Mouse (Mus musculus) intestine, embryonic 16.5 days (tissue): Measurements from ENCODE around the gene Olfr465-ps1. TPM values are rescaled to one million over a fixed set of nuclear protein-coding genes. Genes with fewer than 3 reads are reported as not detected.

Experiments
- ATAC-seq: fragments of 200-750 bp; cut with Nextera tagmentation; 2 replicates; pipeline ENCODE4 v1.8.0; 2017; ENCODE audit warnings: moderate TSS enrichment, moderate library complexity
- H3K27ac ChIP-seq: fragments of 300-500 bp; sonication (generic); 2 replicates; pipeline ENCODE4 v1.5.1; 2014; ENCODE audit warnings: mild to moderate bottlenecking, low read length
- H3K27me3 ChIP-seq: fragments of 300-500 bp; sonication (generic); replicated peaks from 2 replicates; pipeline ENCODE4 v1.6.1; 2014; ENCODE audit warnings: low read length, control low read depth, mixed read lengths; ENCODE audit not compliant: control insufficient read depth, insufficient read depth
- H3K36me3 ChIP-seq: fragments of 300-500 bp; sonication (generic); 2 replicates; pipeline ENCODE4 v1.6.1; 2014; ENCODE audit warnings: low read length, control low read depth; ENCODE audit not compliant: control insufficient read depth, insufficient read depth
- H3K4me1 ChIP-seq: fragments of 300-500 bp; sonication (generic); 2 replicates; pipeline ENCODE4 v1.6.1; 2014; ENCODE audit warnings: low read length, control low read depth, mixed read lengths; ENCODE audit not compliant: control insufficient read depth, insufficient read depth
- H3K4me2 ChIP-seq: fragments of 300-500 bp; sonication (generic); 2 replicates; pipeline ENCODE4 v1.6.1; 2014; ENCODE audit warnings: low read depth, low read length, control low read depth
- H3K4me3 ChIP-seq: fragments of 300-500 bp; sonication (generic); 2 replicates; pipeline ENCODE4 v1.5.1; 2014; ENCODE audit warnings: mild to moderate bottlenecking, low read length
- H3K9ac ChIP-seq: fragments of 300-500 bp; sonication (generic); 2 replicates; pipeline ENCODE4 v1.6.1; 2014; ENCODE audit warnings: low read depth, low read length
- H3K9me3 ChIP-seq: fragments of 300-500 bp; sonication (generic); 2 replicates; pipeline ENCODE4 v1.6.1; 2016; ENCODE audit warnings: low read length, control low read depth; ENCODE audit not compliant: control insufficient read depth
- WGBS: fragments of 180-500 bp; shearing (Covaris S2); extraction: QIAGEN DNeasy Blood & Tissue Kit; methylation state at CpG from one replicate; pipeline ENCODE4 v1.1.7; 2014; 5-methylcytosine and 5-hydroxymethylcytosine counted together
- polyA plus RNA-seq: library from polyadenylated mRNA; unstranded; fragments of >200 nt; fragmentation: Nextera tagmentation; extraction: Ambion mirVana; gene quantifications from 2 replicates; pipeline ENCODE4 v1.2.1, GENCODE M21; 2015

The Olfr465-ps1 gene
- polyA plus RNA-seq, 1 experiment from 2014 or later, result not detected

DNA sequence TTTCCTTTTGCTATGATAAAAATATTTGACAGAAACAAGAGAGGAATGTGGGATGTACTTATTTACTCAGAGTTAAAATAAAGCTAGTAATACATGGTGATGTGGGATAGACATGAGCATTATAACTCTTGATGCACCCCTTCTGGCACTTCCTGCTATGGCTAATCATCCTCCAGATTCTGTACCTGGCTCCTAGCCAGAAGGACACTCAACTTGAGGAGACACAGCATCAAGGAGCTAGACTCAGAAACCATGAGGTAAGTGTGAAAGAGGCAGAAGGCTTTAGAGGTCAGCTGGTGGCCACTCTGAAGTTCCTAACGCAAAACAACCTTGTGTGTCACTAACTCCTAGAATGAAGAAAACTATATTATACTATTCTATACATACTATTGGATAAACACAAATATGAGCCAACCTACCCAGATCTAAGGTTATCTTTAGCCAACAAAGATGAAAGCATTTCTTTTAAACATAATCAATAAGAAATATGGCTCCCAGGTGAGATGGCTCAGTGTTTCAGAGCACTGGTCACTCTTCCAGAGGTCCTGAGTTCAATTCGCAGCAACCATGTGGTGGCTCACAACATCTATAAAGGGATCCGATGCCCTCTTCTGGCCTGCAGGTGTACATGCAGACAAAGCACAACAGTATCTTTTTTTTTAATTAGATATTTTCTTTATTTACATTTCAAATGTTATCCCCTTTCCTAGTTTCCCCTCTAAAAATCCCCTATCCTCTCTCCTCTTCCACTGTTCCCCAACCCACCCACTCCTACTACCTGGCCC, 10.6 kb upstream of the Olfr465-ps1 start:
- 65% methylated on average over 3 of the region's 3 CpGs for WGBS

GRCm38 (mm10) chr13:65149940-65150339, 12.1 kb downstream of the Olfr465-ps1 start, which contains the start of gene Olfr466:
Gene Olfr466 (plus strand): TSS chr13:65150240.
- Histone ChIP-seq H3K4me1 (no peaks in the 10 kb centered on the region), H3K4me2 (no peak within 1 kb of the TSS), H3K27me3 (no peaks in the 10 kb centered on the region), H3K27ac (no peak within 1 kb of the TSS), H3K36me3 (no peaks in the 10 kb centered on the region), H3K4me3 (no peak within 1 kb of the TSS), H3K9ac (no peak within 1 kb of the TSS), H3K9me3 (no peaks in the 10 kb centered on the region)
- WGBS, result 66% methylated on average over 1 of the region's 1 CpGs
- no peak for ATAC-seq

More for the DNA sequence above, 10.6 kb upstream of the Olfr465-ps1 start:
- no peak overlapping the region for H3K4me2 ChIP-seq
- no peaks in the 10 kb centered on the region for H3K4me1 ChIP-seq
- no peaks in the 10 kb centered on the region for H3K27me3 ChIP-seq
- H3K36me3 ChIP-seq, result no peaks in the 10 kb centered on the region
- no peak overlapping the region for H3K27ac ChIP-seq
- H3K9me3 ChIP-seq, result no peaks in the 10 kb centered on the region
- ATAC-seq, result no peak
- no peak overlapping the region for H3K9ac ChIP-seq
- H3K4me3 ChIP-seq, result no peak overlapping the region

GRCm38 (mm10) chr13:65174102-65174501, 36.2 kb downstream of the Olfr465-ps1 start:
- Histone ChIP-seq H3K36me3 (no peaks in the 10 kb centered on the region), H3K27ac (no peak overlapping the region), H3K4me1 (no peaks in the 10 kb centered on the region), H3K27me3 (no peaks in the 10 kb centered on the region), H3K9ac (no peak overlapping the region), H3K4me3 (no peak overlapping the region), H3K9me3 (no peaks in the 10 kb centered on the region; the same call in 1 of the 2 replicates), H3K4me2 (no peak overlapping the region)
- WGBS, result 80% methylated on average over 3 of the region's 3 CpGs
- no peak for ATAC-seq

GRCm38 (mm10) chr13:65175734-65176471, 38.0 kb downstream of the Olfr465-ps1 start:
- Histone ChIP-seq H3K9me3 (no peaks in the 10 kb centered on the region; the same call in 1 of the 2 replicates), H3K4me1 (no peaks in the 10 kb centered on the region), H3K36me3 (no peaks in the 10 kb centered on the region), H3K9ac (0 out of 2 replicates have a peak overlapping the region, but pooled peaks have one; percentile 11), H3K27me3 (no peaks in the 10 kb centered on the region), H3K27ac (no peak overlapping the region), H3K4me2 (peak overlapping the region; percentile 61), H3K4me3 (peak overlapping the region; percentile 38)
- WGBS, result 20% methylated on average over 46 of the region's 46 CpGs
- peak; percentile 50 for ATAC-seq

- no peaks in the 10 kb centered on the region; the same call in 1 of the 2 replicates for H3K9me3 ChIP-seq
- no peak for ATAC-seq
- H3K9ac ChIP-seq, result no peak overlapping the region
- WGBS, result 57% methylated on average over 15 of the region's 15 CpGs
- no peak overlapping the region for H3K4me2 ChIP-seq
- H3K27ac ChIP-seq, result no peak overlapping the region
- H3K4me3 ChIP-seq, result no peak overlapping the region
- no peaks in the 10 kb centered on the region for H3K4me1 ChIP-seq
- no peaks in the 10 kb centered on the region for H3K36me3 ChIP-seq
- H3K27me3 ChIP-seq, result no peaks in the 10 kb centered on the region
Measured at GRCm38 (mm10) chr13:65176472-65177091, 38.7 kb downstream of the Olfr465-ps1 start.

Other genes with a start within 250 kb of the Olfr465-ps1 start
- 0.94 and 1.1 TPM in 2 replicates for gene Cntnap3, start 234.1 kb upstream of the Olfr465-ps1 start, polyA plus RNA-seq
- not detected in 2 replicates for gene Spata31, start 220.7 kb upstream of the Olfr465-ps1 start, polyA plus RNA-seq
- not detected in 2 replicates for gene Spata31d1c, start 105.0 kb upstream of the Olfr465-ps1 start, polyA plus RNA-seq
- gene Prss47, start 85.3 kb upstream of the Olfr465-ps1 start, polyA plus RNA-seq, result not detected in 2 replicates
- gene Mfsd14b, start 25.1 kb upstream of the Olfr465-ps1 start, polyA plus RNA-seq, result 44.3 and 44.5 TPM in 2 replicates
- not detected in 2 replicates for gene Olfr466, start 12.2 kb downstream of the Olfr465-ps1 start, polyA plus RNA-seq
- gene Nlrp4f, start 67.9 kb downstream of the Olfr465-ps1 start, polyA plus RNA-seq, result not detected in 2 replicates
- not detected in 2 replicates for gene Gm10775, start 121.5 kb downstream of the Olfr465-ps1 start, polyA plus RNA-seq
- 5.6 and 7.1 TPM in 2 replicates for gene Zfp369, start 140.7 kb downstream of the Olfr465-ps1 start, polyA plus RNA-seq